Mouse (Mus musculus): Measurements from ENCODE around the gene Lypla2.

DNA sequence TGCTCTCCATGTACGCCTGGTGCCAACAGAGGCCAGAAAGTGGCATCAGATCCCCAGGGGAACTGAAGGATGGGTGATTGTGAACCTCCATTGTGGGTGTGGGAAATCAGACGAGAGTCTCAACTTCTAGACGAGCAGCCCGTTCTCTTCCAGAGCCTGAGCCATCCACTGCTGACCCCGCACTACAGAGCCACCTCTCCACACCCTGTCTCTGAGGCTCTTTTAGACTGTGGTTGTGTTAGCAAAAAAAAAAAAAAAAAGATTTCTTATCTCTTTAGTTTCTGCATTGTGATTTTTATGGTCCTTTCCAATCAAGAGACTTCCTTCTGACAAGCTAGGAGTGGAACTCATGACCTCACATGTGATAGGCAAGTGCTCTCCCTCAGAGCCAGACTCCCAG, 43.0 kb downstream of the Lypla2 start:
- no peak for TF ChIP-seq CTCF (IDR thresholded peaks at IDR 0.05; ENCODE audit: borderline replicate concordance, extremely low read depth, insufficient read depth, insufficient read length)
- no peak for TF ChIP-seq POLR2A (IDR thresholded peaks at IDR 0.05; ENCODE audit: borderline replicate concordance, extremely low read depth, insufficient read depth, insufficient read length, poor library complexity, severe bottlenecking)

Measured in brain, embryonic 14.5 days (tissue).